Mouse (Mus musculus): ENCODE measurements at regions not wholly inside any gene's neighbourhood (a gene's known extent, or its start where the extent isn't known, plus 50 kb on each side); places are given as distances from the start of the nearest gene placed in this dataset.

GRCm38 (mm10) chr11:86408686-86409579 lies 51.5 kb upstream of the Med13 start:
- no peak for DNase-seq (ENCODE audit: low spot score in 2 of 2)

- DNase-seq (ENCODE audit: low spot score in 2 of 2), result no peak
These were observed 52.2 kb upstream of the Med13 start for GRCm38 (mm10) chr11:86409580-86409947.

GRCm38 (mm10) chr11:86410521-86410920 lies 53.1 kb upstream of the Med13 start:
- DNase-seq (ENCODE audit: low spot score in 2 of 2), result no peak

- no peak for DNase-seq (ENCODE audit: low spot score in 2 of 2)
These were observed 55.5 kb upstream of the Med13 start for GRCm38 (mm10) chr11:86412772-86413390.

GRCm38 (mm10) chr11:86416471-86416870 lies 59.1 kb upstream of the Med13 start:
- DNase-seq (ENCODE audit: low spot score in 2 of 2), result no peak

- no peak for DNase-seq (ENCODE audit: low spot score in 2 of 2)
These were observed 59.8 kb upstream of the Med13 start for GRCm38 (mm10) chr11:86417164-86417563.

- DNase-seq (ENCODE audit: low spot score in 2 of 2), result no peak
These were observed 62.5 kb upstream of the Med13 start for GRCm38 (mm10) chr11:86419810-86420483.

- DNase-seq (ENCODE audit: low spot score in 2 of 2), result no peak
These were observed 55.5 kb upstream of the Rnft1 start for GRCm38 (mm10) chr11:86428926-86429325.

GRCm38 (mm10) chr11:86430287-86430686 lies 54.2 kb upstream of the Rnft1 start:
- DNase-seq (ENCODE audit: low spot score in 2 of 2), result no peak

- DNase-seq (ENCODE audit: low spot score in 2 of 2), result no peak
These were observed 52.9 kb upstream of the Rnft1 start for GRCm38 (mm10) chr11:86431550-86431949.

GRCm38 (mm10) chr11:86434106-86434505 lies 50.4 kb upstream of the Rnft1 start:
- peak in 1 of 2 experiments; percentile 33 for DNase-seq (ENCODE audit: low spot score in 2 of 2)
